Mouse (Mus musculus) heart, embryonic 15.5 days (tissue): ENCODE data around the gene Gm13023. TPM values are rescaled to one million over a fixed set of nuclear protein-coding genes. Genes with fewer than 3 reads are reported as not detected.
"Not testable (repeated sequence)": the region's sequence is repeated elsewhere in the genome, so short reads cannot be mapped to it uniquely, and the experiment has no call there.

Experiments used
- ATAC-seq: fragments of 200-750 bp; cut with Nextera tagmentation; replicated peaks from 2 replicates; pipeline ENCODE4 v1.8.0; 2017; ENCODE audit warnings: low read depth, moderate TSS enrichment; ENCODE audit not compliant: insufficient number of reproducible peaks, insufficient read depth, low FRiP score
- H3K27ac ChIP-seq: fragments of 300-500 bp; sonication (generic); 2 replicates; pipeline ENCODE4 v1.5.1; 2015; ENCODE audit warnings: mild to moderate bottlenecking, inconsistent platforms
- H3K27me3 ChIP-seq: fragments of 300-500 bp; sonication (generic); 2 replicates; pipeline ENCODE4 v1.6.1; 2015; ENCODE audit warnings: inconsistent platforms
- H3K36me3 ChIP-seq: fragments of 300-500 bp; sonication (generic); 2 replicates; pipeline ENCODE4 v1.6.1; 2015; ENCODE audit warnings: mild to moderate bottlenecking, inconsistent platforms
- H3K4me1 ChIP-seq: fragments of 300-500 bp; sonication (generic); replicated peaks from 2 replicates; pipeline ENCODE4 v1.6.1; 2015; ENCODE audit warnings: inconsistent platforms
- H3K4me2 ChIP-seq: fragments of 300-500 bp; sonication (generic); 2 replicates; pipeline ENCODE4 v1.6.1; 2015; ENCODE audit warnings: inconsistent platforms, mild to moderate bottlenecking, moderate library complexity
- H3K4me3 ChIP-seq: fragments of 300-500 bp; sonication (generic); 2 replicates; pipeline ENCODE4 v1.5.1; 2015; ENCODE audit warnings: mild to moderate bottlenecking, inconsistent platforms
- H3K9ac ChIP-seq: fragments of 300-500 bp; sonication (generic); 2 replicates; pipeline ENCODE4 v1.6.1; 2015; ENCODE audit warnings: mild to moderate bottlenecking, inconsistent platforms
- H3K9me3 ChIP-seq: fragments of 300-500 bp; sonication (generic); replicated peaks from 2 replicates; pipeline ENCODE4 v1.6.1; 2016; ENCODE audit warnings: inconsistent platforms
- WGBS: fragments of 180-500 bp; shearing (Covaris S2); methylation state at CpG from one replicate; pipeline ENCODE4 v1.1.7; 2015; ENCODE audit warnings: mixed read lengths; 5-methylcytosine and 5-hydroxymethylcytosine counted together
- polyA plus RNA-seq: library from polyadenylated mRNA; unstranded; fragments of >200 nt; fragmentation: Nextera tagmentation; extraction: Ambion mirVana; gene quantifications from 2 replicates; pipeline ENCODE4 v1.2.1, GENCODE M21; 2015

Gm13023 gene
- not detected in 2 replicates for polyA plus RNA-seq

- not testable (repeated sequence) for H3K27me3 ChIP-seq, H3K36me3 ChIP-seq, H3K4me3 ChIP-seq, H3K4me2 ChIP-seq, H3K27ac ChIP-seq, H3K9me3 ChIP-seq, ATAC-seq, H3K9ac ChIP-seq, H3K4me1 ChIP-seq
- 71% methylated on average over 3 of the region's 3 CpGs for WGBS
Observed at GRCm38 (mm10) chr4:143789052-143789451, at the start of gene Gm13023. Gene Gm13023, plus strand, starts transcription at chr4:143789352.

GRCm38 (mm10) chr4:143815993-143816392 lies 26.8 kb downstream of the Gm13023 start, which contains the start of gene Gm13084:
Gene Gm13084, minus strand, starts transcription at chr4:143816093.
- H3K9ac ChIP-seq, result no peak within 1 kb of the TSS
- no peak within 1 kb of the TSS for H3K27ac ChIP-seq
- no peak for ATAC-seq
- no peak within 1 kb of the TSS for H3K4me3 ChIP-seq
- 77% methylated on average over 2 of the region's 2 CpGs for WGBS
- peaks cover 5% of the 10 kb centered on the region for H3K9me3 ChIP-seq
- H3K4me1 ChIP-seq, result no peaks in the 10 kb centered on the region
- no peaks in the 10 kb centered on the region for H3K36me3 ChIP-seq
- H3K4me2 ChIP-seq, result no peak within 1 kb of the TSS
- no peaks in the 10 kb centered on the region for H3K27me3 ChIP-seq

Other genes with a start within 250 kb of the Gm13023 start
- not detected in 2 replicates for gene BC080695, start 237.7 kb upstream of the Gm13023 start, polyA plus RNA-seq
- gene Gm13057, start 237.6 kb upstream of the Gm13023 start, polyA plus RNA-seq, result not detected in 2 replicates
- gene Gm13083, start 174.3 kb upstream of the Gm13023 start, polyA plus RNA-seq, result not detected in 2 replicates
- not detected in 2 replicates for gene Gm13088, start 132.1 kb upstream of the Gm13023 start, polyA plus RNA-seq
- gene Gm13089, start 86.6 kb upstream of the Gm13023 start, polyA plus RNA-seq, result not detected in 2 replicates
- gene Gm13078, start 69.9 kb upstream of the Gm13023 start, polyA plus RNA-seq, result not detected in 2 replicates
- not detected in 2 replicates for gene Gm13084, start 26.7 kb downstream of the Gm13023 start, polyA plus RNA-seq
- gene Gm13103, start 57.1 kb downstream of the Gm13023 start, polyA plus RNA-seq, result not detected in 2 replicates
- gene Pramef6, start 111.0 kb downstream of the Gm13023 start, polyA plus RNA-seq, result not detected in 2 replicates
- gene Pramef25, start 161.7 kb downstream of the Gm13023 start, polyA plus RNA-seq, result not detected in 2 replicates
- not detected in 2 replicates for gene Gm13101, start 177.6 kb downstream of the Gm13023 start, polyA plus RNA-seq
- not detected in 2 replicates for gene Pramef17, start 205.0 kb downstream of the Gm13023 start, polyA plus RNA-seq